Mouse (Mus musculus) heart, postnatal 0 days (tissue): Measurements from ENCODE around the gene Samd7. TPM values are rescaled to one million over a fixed set of nuclear protein-coding genes. Genes with fewer than 3 reads are reported as not detected.
A peak's percentile ranks its signal among the peaks of the same experiment; 100 is the strongest.

Experiments used
- ATAC-seq: fragments of 200-750 bp; cut with Nextera tagmentation; 2 replicates; pipeline ENCODE4 v1.8.0; 2017; ENCODE audit warnings: low read depth, moderate number of reproducible peaks, moderate library complexity; ENCODE audit not compliant: insufficient read depth
- DNase-seq: peaks from one replicate; pipeline ENCODE4 v3.0.0-alpha.2; 2016; ENCODE audit warnings: low spot score
- H3K27ac ChIP-seq: fragments of 300-500 bp; sonication (generic); 2 replicates; pipeline ENCODE4 v1.5.1; 2014; ENCODE audit warnings: low read depth, mild to moderate bottlenecking
- H3K27me3 ChIP-seq: fragments of 300-500 bp; sonication (generic); 2 replicates; pipeline ENCODE4 v1.6.1; 2014; ENCODE audit warnings: low read length, mixed read lengths; ENCODE audit not compliant: control insufficient read depth, insufficient read depth
- H3K36me3 ChIP-seq: fragments of 300-500 bp; sonication (generic); replicated peaks from 2 replicates; pipeline ENCODE4 v1.6.1; 2014; ENCODE audit warnings: low read length, mixed read lengths; ENCODE audit not compliant: control insufficient read depth, insufficient read depth
- H3K4me1 ChIP-seq: fragments of 300-500 bp; sonication (generic); 2 replicates; pipeline ENCODE4 v1.6.1; 2014; ENCODE audit warnings: antibody characterized with exemption; ENCODE audit not compliant: control insufficient read depth, insufficient read depth
- H3K4me2 ChIP-seq: fragments of 300-500 bp; sonication (generic); 2 replicates; pipeline ENCODE4 v1.6.1; 2014; ENCODE audit warnings: low read depth, mild to moderate bottlenecking, low read length, moderate library complexity
- H3K4me3 ChIP-seq: fragments of 300-500 bp; sonication (generic); 2 replicates; pipeline ENCODE4 v1.5.1; 2014; ENCODE audit warnings: low read depth, low read length
- H3K9ac ChIP-seq: fragments of 300-500 bp; sonication (generic); replicated peaks from 2 replicates; pipeline ENCODE4 v1.6.1; 2014; ENCODE audit warnings: low read depth, low read length, mixed read lengths
- H3K9me3 ChIP-seq: fragments of 300-500 bp; sonication (generic); replicated peaks from 2 replicates; pipeline ENCODE4 v1.6.1; 2016; ENCODE audit warnings: low read length; ENCODE audit not compliant: control insufficient read depth
- CTCF ChIP-seq: IDR thresholded peaks from 2 replicates; pipeline ENCODE4 v1.5.1; 2016; ENCODE audit warnings: antibody characterized with exemption, control low read depth, low read depth
- EP300 ChIP-seq: IDR thresholded peaks from 2 replicates; pipeline ENCODE4 v1.6.1; 2016; ENCODE audit warnings: antibody characterized with exemption, low read depth
- WGBS: fragments of 180-500 bp; shearing (Covaris S2); extraction: QIAGEN DNeasy Blood & Tissue Kit; methylation state at CpG from one replicate; pipeline ENCODE4 v1.1.7; 2014; 5-methylcytosine and 5-hydroxymethylcytosine counted together
- polyA plus RNA-seq: library from polyadenylated mRNA; unstranded; fragments of >200 nt; fragmentation: Nextera tagmentation; extraction: Ambion mirVana; gene quantifications from 2 replicates; pipeline ENCODE4 v1.2.1, GENCODE M21; 2015
- total RNA-seq: library from RNA; depleted of rRNA; stranded (reverse); fragments of >200 nt; gene quantifications from 2 replicates; pipeline ENCODE4 v1.2.3, GENCODE M21; 2014; ENCODE audit warnings: low replicate concordance; rRNA removed

The Samd7 gene
- total and polyA plus RNA-seq, 2 experiments from 2014 or later: not detected

- WGBS: under 1% methylated on average over 69 of the region's 75 CpGs
Observed at GRCm38 (mm10) chr3:30793403-30794221, 47.5 kb downstream of the Samd7 start.

GRCm38 (mm10) chr3:30802171-30802570 is 56.1 kb downstream of the Samd7 start:
- H3K36me3 ChIP-seq: peaks cover 36% of the 10 kb centered on the region
- no peak for DNase-seq
- no peak overlapping the region for H3K4me3 ChIP-seq
- no peaks in the 10 kb centered on the region for H3K4me1 ChIP-seq
- ATAC-seq: no peak
- TF ChIP-seq CTCF (no peak), EP300 (no peak)
- no peak overlapping the region for H3K9ac ChIP-seq
- no peaks in the 10 kb centered on the region for H3K27me3 ChIP-seq
- no peaks in the 10 kb centered on the region for H3K9me3 ChIP-seq
- 81% methylated on average over 3 of the region's 3 CpGs for WGBS
- H3K27ac ChIP-seq: no peak overlapping the region
- no peak overlapping the region for H3K4me2 ChIP-seq

More at GRCm38 (mm10) chr3:30793403-30794221, 47.5 kb downstream of the Samd7 start:
- H3K27ac ChIP-seq: peak overlapping the region; percentile 92
- H3K36me3 ChIP-seq: no peaks in the 10 kb centered on the region
- no peak for TF ChIP-seq EP300
- no peak for TF ChIP-seq CTCF
- peak overlapping the region; percentile 93 for H3K4me2 ChIP-seq
- H3K9me3 ChIP-seq: no peaks in the 10 kb centered on the region
- H3K4me1 ChIP-seq: peaks cover 6% of the 10 kb centered on the region; the same call in 1 of the 2 replicates
- DNase-seq: peak; percentile 30
- peak overlapping the region; percentile 100 for H3K9ac ChIP-seq
- H3K4me3 ChIP-seq: peak overlapping the region; percentile 98
- peak; percentile 81 for ATAC-seq
- no peaks in the 10 kb centered on the region for H3K27me3 ChIP-seq

- H3K9ac ChIP-seq: no peak overlapping the region
- DNase-seq (peak; percentile 15), ATAC-seq (peak; percentile 39; the same call in 1 of the 2 replicates)
- WGBS: 39% methylated on average over 3 of the region's 3 CpGs
- H3K4me1 ChIP-seq: no peaks in the 10 kb centered on the region
- no peaks in the 10 kb centered on the region for H3K9me3 ChIP-seq
- no peak overlapping the region for H3K4me3 ChIP-seq
- no peak overlapping the region for H3K4me2 ChIP-seq
- no peaks in the 10 kb centered on the region for H3K27me3 ChIP-seq
- TF ChIP-seq CTCF: no peak
- no peak for TF ChIP-seq EP300
- H3K36me3 ChIP-seq: peaks cover 53% of the 10 kb centered on the region
- no peak overlapping the region for H3K27ac ChIP-seq
Observed at GRCm38 (mm10) chr3:30812881-30813280, 66.8 kb downstream of the Samd7 start.

Other genes with a start within 250 kb of the Samd7 start
- 18.9 and 29.6 TPM in 2 replicates for gene Mecom, start 198.3 kb upstream of the Samd7 start, total RNA-seq
- gene Mecom, start 198.3 kb upstream of the Samd7 start, polyA plus RNA-seq: 8.4 and 8.5 TPM in 2 replicates
- not detected in 2 replicates for gene Actrt3, start 146.4 kb upstream of the Samd7 start, total RNA-seq
- not detected in 2 replicates for gene Actrt3, start 146.4 kb upstream of the Samd7 start, polyA plus RNA-seq
- 14.9 and 18.3 TPM in 2 replicates for gene Mynn, start 144.2 kb upstream of the Samd7 start, total RNA-seq
- 15.1 and 17.2 TPM in 2 replicates for gene Mynn, start 144.2 kb upstream of the Samd7 start, polyA plus RNA-seq
- not detected in 2 replicates for gene Lrriq4, start 101.8 kb upstream of the Samd7 start, total RNA-seq
- not detected in 2 replicates for gene Lrriq4, start 101.8 kb upstream of the Samd7 start, polyA plus RNA-seq
- not detected in 2 replicates for gene Lrrc34, start 98.4 kb upstream of the Samd7 start, total RNA-seq
- gene Lrrc34, start 98.4 kb upstream of the Samd7 start, polyA plus RNA-seq: 0.18 and 0.45 TPM in 2 replicates
- 0.99 and 1.6 TPM in 2 replicates for gene Lrrc31, start 46.5 kb upstream of the Samd7 start, total RNA-seq
- gene Lrrc31, start 46.5 kb upstream of the Samd7 start, polyA plus RNA-seq: 0.14 and 0.19 TPM in 2 replicates
- 17.7 and 27.7 TPM in 2 replicates for gene Sec62, start 46.6 kb downstream of the Samd7 start, total RNA-seq
- gene Sec62, start 46.6 kb downstream of the Samd7 start, polyA plus RNA-seq: 76.0 and 79.1 TPM in 2 replicates
- 0.08 and 4.9 TPM in 2 replicates for gene Gpr160, start 109.7 kb downstream of the Samd7 start, total RNA-seq
- 0.98 and 1.9 TPM in 2 replicates for gene Gpr160, start 109.7 kb downstream of the Samd7 start, polyA plus RNA-seq
- 10.3 and 14.5 TPM in 2 replicates for gene Phc3, start 223.1 kb downstream of the Samd7 start, total RNA-seq
- 3.3 and 3.6 TPM in 2 replicates for gene Phc3, start 223.1 kb downstream of the Samd7 start, polyA plus RNA-seq
- 26.1 and 39.3 TPM in 2 replicates for gene Prkci, start 249.5 kb downstream of the Samd7 start, total RNA-seq
- gene Prkci, start 249.5 kb downstream of the Samd7 start, polyA plus RNA-seq: 8.7 and 9.0 TPM in 2 replicates